Mouse (Mus musculus): ENCODE data around the gene Foxp1. TPM values are rescaled to one million over a fixed set of nuclear protein-coding genes. Genes with fewer than 3 reads are reported as not detected.

Foxp1 gene
- polyA plus RNA-seq, 1 experiment from 2014 or later = 190 TPM

GRCm38 (mm10) chr6:99484884-99485216 lies 37.7 kb downstream of the Foxp1 start:
- Histone ChIP-seq H3K27me3 (ENCODE audit: control insufficient read depth, insufficient read depth, low read length) (no peaks in the 10 kb centered on the region), H3K36me3 (ENCODE audit: control insufficient read depth, insufficient read depth, low read length) (no peaks in the 10 kb centered on the region), H3K4me2 (replicated peaks; ENCODE audit: low read depth, low read length) (peak overlapping the region; percentile 33), H3K4me1 (ENCODE audit: control insufficient read depth, insufficient read depth, low read length) (peaks cover 26% of the 10 kb centered on the region), H3K9ac (replicated peaks; ENCODE audit: low read depth, low read length) (no peak overlapping the region), H3K4me3 (ENCODE audit: low read depth, low read length) (no peak overlapping the region), H3K9me3 (ENCODE audit: control insufficient read depth, low read depth, low read length) (no peaks in the 10 kb centered on the region), H3K27ac (ENCODE audit: low read length) (peak overlapping the region; percentile 92)
- WGBS = 33% methylated on average over 8 of the region's 8 CpGs
- ATAC-seq (ENCODE audit: insufficient number of reproducible peaks, insufficient read depth, low FRiP score, low read depth) = no peak

GRCm38 (mm10) chr6:99484197-99484725 lies 38.3 kb downstream of the Foxp1 start:
- Histone ChIP-seq H3K4me1 (ENCODE audit: control insufficient read depth, insufficient read depth, low read length) (peaks cover 26% of the 10 kb centered on the region), H3K27me3 (ENCODE audit: control insufficient read depth, insufficient read depth, low read length) (no peaks in the 10 kb centered on the region), H3K27ac (ENCODE audit: low read length) (peak overlapping the region; percentile 92), H3K9ac (replicated peaks; ENCODE audit: low read depth, low read length) (no peak overlapping the region), H3K4me2 (replicated peaks; ENCODE audit: low read depth, low read length) (no peak overlapping the region), H3K9me3 (ENCODE audit: control insufficient read depth, low read depth, low read length) (no peaks in the 10 kb centered on the region), H3K4me3 (ENCODE audit: low read depth, low read length) (no peak overlapping the region), H3K36me3 (ENCODE audit: control insufficient read depth, insufficient read depth, low read length) (no peaks in the 10 kb centered on the region)
- whole genome bisulfite sequencing = 70% methylated on average over 7 of the region's 7 CpGs
- no peak for ATAC-seq (ENCODE audit: insufficient number of reproducible peaks, insufficient read depth, low FRiP score, low read depth)

- 0 out of 2 replicates have a peak overlapping the region, but pooled peaks have one; percentile 4 for H3K4me2 ChIP-seq (replicated peaks; ENCODE audit: low read depth, low read length)
- no peaks in the 10 kb centered on the region for H3K36me3 ChIP-seq (ENCODE audit: control insufficient read depth, insufficient read depth, low read length)
- no peak overlapping the region for H3K4me3 ChIP-seq (ENCODE audit: low read depth, low read length)
- peak overlapping the region; percentile 52; the same call in 1 of the 2 replicates for H3K27ac ChIP-seq (ENCODE audit: low read length)
- no peaks in the 10 kb centered on the region for H3K9me3 ChIP-seq (ENCODE audit: control insufficient read depth, low read depth, low read length)
- no peak overlapping the region for H3K9ac ChIP-seq (replicated peaks; ENCODE audit: low read depth, low read length)
- H3K4me1 ChIP-seq (ENCODE audit: control insufficient read depth, insufficient read depth, low read length) = peaks cover 26% of the 10 kb centered on the region
- no peaks in the 10 kb centered on the region for H3K27me3 ChIP-seq (ENCODE audit: control insufficient read depth, insufficient read depth, low read length)
- 34% methylated on average over 10 of the region's 10 CpGs for WGBS
- no peak for ATAC-seq (ENCODE audit: insufficient number of reproducible peaks, insufficient read depth, low FRiP score, low read depth)
Observed at GRCm38 (mm10) chr6:99483556-99483955, 39.0 kb downstream of the Foxp1 start.

- Histone ChIP-seq H3K36me3 (ENCODE audit: control insufficient read depth, insufficient read depth, low read length) (no peaks in the 10 kb centered on the region), H3K27me3 (ENCODE audit: control insufficient read depth, insufficient read depth, low read length) (no peaks in the 10 kb centered on the region), H3K27ac (ENCODE audit: low read length) (no peak overlapping the region), H3K4me3 (ENCODE audit: low read depth, low read length) (no peak overlapping the region), H3K9me3 (ENCODE audit: control insufficient read depth, low read depth, low read length) (no peaks in the 10 kb centered on the region), H3K4me1 (ENCODE audit: control insufficient read depth, insufficient read depth, low read length) (peaks cover 26% of the 10 kb centered on the region), H3K9ac (replicated peaks; ENCODE audit: low read depth, low read length) (no peak overlapping the region), H3K4me2 (replicated peaks; ENCODE audit: low read depth, low read length) (no peak overlapping the region)
- ATAC-seq (ENCODE audit: insufficient number of reproducible peaks, insufficient read depth, low FRiP score, low read depth) = no peak
- 57% methylated on average over 7 of the region's 7 CpGs for WGBS
Observed at GRCm38 (mm10) chr6:99481568-99481967, 41.0 kb downstream of the Foxp1 start.

GRCm38 (mm10) chr6:99478873-99479650 lies 43.5 kb downstream of the Foxp1 start:
- WGBS = 76% methylated on average over 13 of the region's 13 CpGs
- H3K4me2 ChIP-seq (replicated peaks; ENCODE audit: low read depth, low read length) = no peak overlapping the region

GRCm38 (mm10) chr6:99475040-99475439 lies 47.5 kb downstream of the Foxp1 start:
- no peak for ATAC-seq (ENCODE audit: insufficient number of reproducible peaks, insufficient read depth, low FRiP score, low read depth)

More at GRCm38 (mm10) chr6:99478873-99479650, 43.5 kb downstream of the Foxp1 start:
- Histone ChIP-seq H3K4me3 (ENCODE audit: low read depth, low read length) (no peak overlapping the region), H3K36me3 (ENCODE audit: control insufficient read depth, insufficient read depth, low read length) (no peaks in the 10 kb centered on the region), H3K9me3 (ENCODE audit: control insufficient read depth, low read depth, low read length) (no peaks in the 10 kb centered on the region), H3K9ac (replicated peaks; ENCODE audit: low read depth, low read length) (no peak overlapping the region), H3K4me1 (ENCODE audit: control insufficient read depth, insufficient read depth, low read length) (peaks cover 9% of the 10 kb centered on the region; the same call in 1 of the 2 replicates), H3K27me3 (ENCODE audit: control insufficient read depth, insufficient read depth, low read length) (no peaks in the 10 kb centered on the region), H3K27ac (ENCODE audit: low read length) (no peak overlapping the region)
- ATAC-seq (ENCODE audit: insufficient number of reproducible peaks, insufficient read depth, low FRiP score, low read depth) = no peak

GRCm38 (mm10) chr6:99470906-99471305 lies 51.6 kb downstream of the Foxp1 start:
- no peaks in the 10 kb centered on the region for H3K27me3 ChIP-seq (ENCODE audit: control insufficient read depth, insufficient read depth, low read length)
- ATAC-seq (ENCODE audit: insufficient number of reproducible peaks, insufficient read depth, low FRiP score, low read depth) = no peak
- no peak overlapping the region for H3K9ac ChIP-seq (replicated peaks; ENCODE audit: low read depth, low read length)
- no peaks in the 10 kb centered on the region; the same call in 1 of the 2 replicates for H3K36me3 ChIP-seq (ENCODE audit: control insufficient read depth, insufficient read depth, low read length)
- H3K4me1 ChIP-seq (ENCODE audit: control insufficient read depth, insufficient read depth, low read length) = peaks cover 7% of the 10 kb centered on the region
- H3K9me3 ChIP-seq (ENCODE audit: control insufficient read depth, low read depth, low read length) = no peaks in the 10 kb centered on the region
- H3K4me2 ChIP-seq (replicated peaks; ENCODE audit: low read depth, low read length) = no peak overlapping the region
- 0 out of 2 replicates have a peak overlapping the region, but pooled peaks have one; percentile 29 for H3K27ac ChIP-seq (ENCODE audit: low read length)
- H3K4me3 ChIP-seq (ENCODE audit: low read depth, low read length) = no peak overlapping the region
- WGBS = 56% methylated on average over 5 of the region's 5 CpGs

More at GRCm38 (mm10) chr6:99475040-99475439, 47.5 kb downstream of the Foxp1 start:
- Histone ChIP-seq H3K4me3 (ENCODE audit: low read depth, low read length) (no peak overlapping the region), H3K27me3 (ENCODE audit: control insufficient read depth, insufficient read depth, low read length) (no peaks in the 10 kb centered on the region), H3K4me2 (replicated peaks; ENCODE audit: low read depth, low read length) (no peak overlapping the region), H3K36me3 (ENCODE audit: control insufficient read depth, insufficient read depth, low read length) (no peaks in the 10 kb centered on the region; the same call in 1 of the 2 replicates), H3K9me3 (ENCODE audit: control insufficient read depth, low read depth, low read length) (no peaks in the 10 kb centered on the region), H3K27ac (ENCODE audit: low read length) (no peak overlapping the region), H3K9ac (replicated peaks; ENCODE audit: low read depth, low read length) (no peak overlapping the region), H3K4me1 (ENCODE audit: control insufficient read depth, insufficient read depth, low read length) (peaks cover 5% of the 10 kb centered on the region)
- WGBS = 74% methylated on average over 9 of the region's 9 CpGs

GRCm38 (mm10) chr6:99469134-99469834 lies 53.2 kb downstream of the Foxp1 start:
- H3K9me3 ChIP-seq (ENCODE audit: control insufficient read depth, low read depth, low read length) = no peaks in the 10 kb centered on the region
- H3K27ac ChIP-seq (ENCODE audit: low read length) = no peak overlapping the region
- ATAC-seq (ENCODE audit: insufficient number of reproducible peaks, insufficient read depth, low FRiP score, low read depth) = no peak
- WGBS = 38% methylated on average over 12 of the region's 12 CpGs
- peaks cover 7% of the 10 kb centered on the region for H3K4me1 ChIP-seq (ENCODE audit: control insufficient read depth, insufficient read depth, low read length)
- H3K27me3 ChIP-seq (ENCODE audit: control insufficient read depth, insufficient read depth, low read length) = no peaks in the 10 kb centered on the region
- no peaks in the 10 kb centered on the region; the same call in 1 of the 2 replicates for H3K36me3 ChIP-seq (ENCODE audit: control insufficient read depth, insufficient read depth, low read length)
- H3K4me3 ChIP-seq (ENCODE audit: low read depth, low read length) = no peak overlapping the region
- H3K9ac ChIP-seq (replicated peaks; ENCODE audit: low read depth, low read length) = no peak overlapping the region
- H3K4me2 ChIP-seq (replicated peaks; ENCODE audit: low read depth, low read length) = no peak overlapping the region

Measured in stomach, embryonic 14.5 days (tissue).